Mouse (Mus musculus): ENCODE measurements around the gene Kcnj2.

Gene Kcnj2

GRCm38 (mm10) chr11:111067787-111068186 is 1.8 kb downstream of the Kcnj2 start:
- Histone ChIP-seq H3K36me3 (ENCODE audit: control insufficient read depth, insufficient read depth, low read length, poor library complexity, severe bottlenecking) (no peaks in the 10 kb centered on the region), H3K27me3 (ENCODE audit: control insufficient read depth, insufficient read depth, low read length, poor library complexity, severe bottlenecking) (no peaks in the 10 kb centered on the region; the same call in 1 of the 2 replicates)
- DNase-seq (ENCODE audit: low read depth, low spot score), result no peak

- H3K27me3 ChIP-seq (ENCODE audit: control insufficient read depth, insufficient read depth, low read length, poor library complexity, severe bottlenecking), result no peaks in the 10 kb centered on the region; the same call in 1 of the 2 replicates
- no peaks in the 10 kb centered on the region for H3K36me3 ChIP-seq (ENCODE audit: control insufficient read depth, insufficient read depth, low read length, poor library complexity, severe bottlenecking)
- DNase-seq (ENCODE audit: low read depth, low spot score), result no peak
Observed at GRCm38 (mm10) chr11:111070460-111070859, 4.5 kb downstream of the Kcnj2 start.

GRCm38 (mm10) chr11:111074131-111074530 is 8.2 kb downstream of the Kcnj2 start:
- Histone ChIP-seq H3K36me3 (ENCODE audit: control insufficient read depth, insufficient read depth, low read length, poor library complexity, severe bottlenecking) (no peaks in the 10 kb centered on the region), H3K27me3 (ENCODE audit: control insufficient read depth, insufficient read depth, low read length, poor library complexity, severe bottlenecking) (no peaks in the 10 kb centered on the region; the same call in 1 of the 2 replicates)
- no peak for DNase-seq (ENCODE audit: low read depth, low spot score)

- Histone ChIP-seq H3K27me3 (ENCODE audit: control insufficient read depth, insufficient read depth, low read length, poor library complexity, severe bottlenecking) (no peaks in the 10 kb centered on the region; the same call in 1 of the 2 replicates), H3K36me3 (ENCODE audit: control insufficient read depth, insufficient read depth, low read length, poor library complexity, severe bottlenecking) (no peaks in the 10 kb centered on the region)
- no peak for DNase-seq (ENCODE audit: low read depth, low spot score)
Observed at GRCm38 (mm10) chr11:111078107-111078506, 12.1 kb downstream of the Kcnj2 start.

GRCm38 (mm10) chr11:111083009-111083408 is 17.0 kb downstream of the Kcnj2 start:
- no peak for DNase-seq (ENCODE audit: low read depth, low spot score)
- Histone ChIP-seq H3K36me3 (ENCODE audit: control insufficient read depth, insufficient read depth, low read length, poor library complexity, severe bottlenecking) (no peaks in the 10 kb centered on the region), H3K27me3 (ENCODE audit: control insufficient read depth, insufficient read depth, low read length, poor library complexity, severe bottlenecking) (no peaks in the 10 kb centered on the region; the same call in 1 of the 2 replicates)

GRCm38 (mm10) chr11:111086933-111087332 is 21.0 kb downstream of the Kcnj2 start:
- Histone ChIP-seq H3K27me3 (ENCODE audit: control insufficient read depth, insufficient read depth, low read length, poor library complexity, severe bottlenecking) (no peaks in the 10 kb centered on the region), H3K36me3 (ENCODE audit: control insufficient read depth, insufficient read depth, low read length, poor library complexity, severe bottlenecking) (no peaks in the 10 kb centered on the region)
- no peak for DNase-seq (ENCODE audit: low read depth, low spot score)

GRCm38 (mm10) chr11:111088226-111088625 is 22.3 kb downstream of the Kcnj2 start:
- H3K27me3 ChIP-seq (ENCODE audit: control insufficient read depth, insufficient read depth, low read length, poor library complexity, severe bottlenecking), result no peaks in the 10 kb centered on the region
- no peak for DNase-seq (ENCODE audit: low read depth, low spot score)
- no peaks in the 10 kb centered on the region for H3K36me3 ChIP-seq (ENCODE audit: control insufficient read depth, insufficient read depth, low read length, poor library complexity, severe bottlenecking)

- no peaks in the 10 kb centered on the region for H3K27me3 ChIP-seq (ENCODE audit: control insufficient read depth, insufficient read depth, low read length, poor library complexity, severe bottlenecking)
- DNase-seq (ENCODE audit: low read depth, low spot score), result no peak
- no peaks in the 10 kb centered on the region for H3K36me3 ChIP-seq (ENCODE audit: control insufficient read depth, insufficient read depth, low read length, poor library complexity, severe bottlenecking)
Observed at GRCm38 (mm10) chr11:111088812-111089211, 22.8 kb downstream of the Kcnj2 start.

GRCm38 (mm10) chr11:111091117-111091516 is 25.2 kb downstream of the Kcnj2 start:
- Histone ChIP-seq H3K27me3 (ENCODE audit: control insufficient read depth, insufficient read depth, low read length, poor library complexity, severe bottlenecking) (no peaks in the 10 kb centered on the region), H3K36me3 (ENCODE audit: control insufficient read depth, insufficient read depth, low read length, poor library complexity, severe bottlenecking) (no peaks in the 10 kb centered on the region)
- DNase-seq (ENCODE audit: low read depth, low spot score), result no peak

GRCm38 (mm10) chr11:111092967-111093366 is 27.0 kb downstream of the Kcnj2 start:
- no peak for DNase-seq (ENCODE audit: low read depth, low spot score)
- no peaks in the 10 kb centered on the region for H3K27me3 ChIP-seq (ENCODE audit: control insufficient read depth, insufficient read depth, low read length, poor library complexity, severe bottlenecking)
- no peaks in the 10 kb centered on the region for H3K36me3 ChIP-seq (ENCODE audit: control insufficient read depth, insufficient read depth, low read length, poor library complexity, severe bottlenecking)

- DNase-seq (ENCODE audit: low read depth, low spot score), result no peak
- Histone ChIP-seq H3K36me3 (ENCODE audit: control insufficient read depth, insufficient read depth, low read length, poor library complexity, severe bottlenecking) (no peaks in the 10 kb centered on the region), H3K27me3 (ENCODE audit: control insufficient read depth, insufficient read depth, low read length, poor library complexity, severe bottlenecking) (no peaks in the 10 kb centered on the region)
Observed at GRCm38 (mm10) chr11:111096612-111097011, 30.6 kb downstream of the Kcnj2 start.

- no peak for DNase-seq (ENCODE audit: low read depth, low spot score)
- Histone ChIP-seq H3K36me3 (ENCODE audit: control insufficient read depth, insufficient read depth, low read length, poor library complexity, severe bottlenecking) (no peaks in the 10 kb centered on the region), H3K27me3 (ENCODE audit: control insufficient read depth, insufficient read depth, low read length, poor library complexity, severe bottlenecking) (no peaks in the 10 kb centered on the region)
Observed at GRCm38 (mm10) chr11:111100131-111100530, 34.2 kb downstream of the Kcnj2 start.

GRCm38 (mm10) chr11:111100651-111101050 is 34.7 kb downstream of the Kcnj2 start:
- Histone ChIP-seq H3K36me3 (ENCODE audit: control insufficient read depth, insufficient read depth, low read length, poor library complexity, severe bottlenecking) (no peaks in the 10 kb centered on the region), H3K27me3 (ENCODE audit: control insufficient read depth, insufficient read depth, low read length, poor library complexity, severe bottlenecking) (no peaks in the 10 kb centered on the region)
- no peak for DNase-seq (ENCODE audit: low read depth, low spot score)

- no peak for DNase-seq (ENCODE audit: low read depth, low spot score)
- no peaks in the 10 kb centered on the region for H3K27me3 ChIP-seq (ENCODE audit: control insufficient read depth, insufficient read depth, low read length, poor library complexity, severe bottlenecking)
- no peaks in the 10 kb centered on the region for H3K36me3 ChIP-seq (ENCODE audit: control insufficient read depth, insufficient read depth, low read length, poor library complexity, severe bottlenecking)
Observed at GRCm38 (mm10) chr11:111101620-111102176, 35.7 kb downstream of the Kcnj2 start.

GRCm38 (mm10) chr11:111104422-111104821 is 38.5 kb downstream of the Kcnj2 start:
- H3K36me3 ChIP-seq (ENCODE audit: control insufficient read depth, insufficient read depth, low read length, poor library complexity, severe bottlenecking), result no peaks in the 10 kb centered on the region
- no peak for DNase-seq (ENCODE audit: low read depth, low spot score)
- no peaks in the 10 kb centered on the region for H3K27me3 ChIP-seq (ENCODE audit: control insufficient read depth, insufficient read depth, low read length, poor library complexity, severe bottlenecking)

GRCm38 (mm10) chr11:111108130-111108529 is 42.2 kb downstream of the Kcnj2 start:
- H3K27me3 ChIP-seq (ENCODE audit: control insufficient read depth, insufficient read depth, low read length, poor library complexity, severe bottlenecking), result no peaks in the 10 kb centered on the region
- no peak for DNase-seq (ENCODE audit: low read depth, low spot score)

More at GRCm38 (mm10) chr11:111108130-111108529, 42.2 kb downstream of the Kcnj2 start:
- H3K36me3 ChIP-seq (ENCODE audit: control insufficient read depth, insufficient read depth, low read length, poor library complexity, severe bottlenecking), result no peaks in the 10 kb centered on the region

Data from splenic B cell, adult 2 months (primary cell).